Mouse (Mus musculus): ENCODE results near the gene Adcy1. TPM values are rescaled to one million over a fixed set of nuclear protein-coding genes. Genes with fewer than 3 reads are reported as not detected.

The Adcy1 gene
- polyA plus RNA-seq, 1 experiment from 2014 or later: 2.5 TPM

DNA sequence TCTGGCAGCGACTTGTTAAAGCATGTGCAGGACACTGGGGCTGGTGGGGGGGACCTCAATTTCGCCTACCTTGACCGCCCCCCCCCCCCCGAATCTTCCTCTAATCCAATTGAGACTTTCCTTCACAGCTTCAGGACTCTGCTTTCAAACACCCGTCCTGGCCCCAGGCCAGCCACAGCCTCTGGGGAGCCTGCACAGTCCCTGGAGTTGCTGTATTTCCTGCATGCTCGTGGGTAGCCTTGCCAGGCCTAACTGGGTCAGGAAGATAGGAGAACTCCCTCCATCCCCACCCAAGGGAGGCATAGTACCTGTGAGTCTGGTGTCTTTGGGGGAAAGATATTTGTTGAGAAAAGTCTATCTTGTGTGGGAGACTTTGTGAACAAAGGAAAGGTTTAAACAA, 50.4 kb downstream of the Adcy1 start:
- H3K4me2 ChIP-seq (replicated peaks): no peak overlapping the region
- H3K27me3 ChIP-seq: no peaks in the 10 kb centered on the region
- no peak for ATAC-seq (ENCODE audit: low FRiP score, low read depth)
- H3K36me3 ChIP-seq: no peaks in the 10 kb centered on the region
- no peak overlapping the region for H3K9ac ChIP-seq (replicated peaks)
- H3K4me3 ChIP-seq: no peak overlapping the region
- peaks cover 4% of the 10 kb centered on the region; the same call in 1 of the 2 replicates for H3K4me1 ChIP-seq
- H3K27ac ChIP-seq (replicated peaks): no peak overlapping the region
- WGBS: 63% methylated on average over 5 of the region's 6 CpGs
- no peaks in the 10 kb centered on the region for H3K9me3 ChIP-seq

DNA sequence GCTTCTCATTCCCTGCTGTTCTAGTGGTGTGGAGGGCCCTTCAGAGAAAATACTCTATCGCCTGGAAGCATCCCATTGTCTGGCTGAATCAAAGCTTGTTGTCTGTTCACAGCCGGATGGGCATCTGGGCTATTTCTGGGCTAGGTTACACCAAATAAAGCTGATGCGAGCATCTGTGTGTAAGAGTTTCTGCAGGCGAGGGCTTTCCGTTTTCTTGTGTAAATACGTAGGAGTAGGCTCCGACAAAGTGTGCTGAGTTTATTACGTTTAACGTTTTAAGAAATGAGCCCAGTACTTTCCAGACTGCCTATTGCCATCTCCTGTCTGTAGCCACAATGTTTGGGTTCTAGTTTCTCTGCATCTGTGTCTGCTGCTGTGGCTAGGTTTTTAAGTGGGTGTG, 51.0 kb downstream of the Adcy1 start:
- no peak overlapping the region for H3K27ac ChIP-seq (replicated peaks)
- no peak overlapping the region for H3K9ac ChIP-seq (replicated peaks)
- no peak overlapping the region for H3K4me2 ChIP-seq (replicated peaks)
- H3K27me3 ChIP-seq: no peaks in the 10 kb centered on the region
- H3K36me3 ChIP-seq: no peaks in the 10 kb centered on the region
- no peak overlapping the region for H3K4me3 ChIP-seq
- H3K4me1 ChIP-seq: peaks cover 4% of the 10 kb centered on the region; the same call in 1 of the 2 replicates
- no peak for ATAC-seq (ENCODE audit: low FRiP score, low read depth)
- H3K9me3 ChIP-seq: no peaks in the 10 kb centered on the region
- WGBS: 71% methylated on average over 9 of the region's 9 CpGs

DNA sequence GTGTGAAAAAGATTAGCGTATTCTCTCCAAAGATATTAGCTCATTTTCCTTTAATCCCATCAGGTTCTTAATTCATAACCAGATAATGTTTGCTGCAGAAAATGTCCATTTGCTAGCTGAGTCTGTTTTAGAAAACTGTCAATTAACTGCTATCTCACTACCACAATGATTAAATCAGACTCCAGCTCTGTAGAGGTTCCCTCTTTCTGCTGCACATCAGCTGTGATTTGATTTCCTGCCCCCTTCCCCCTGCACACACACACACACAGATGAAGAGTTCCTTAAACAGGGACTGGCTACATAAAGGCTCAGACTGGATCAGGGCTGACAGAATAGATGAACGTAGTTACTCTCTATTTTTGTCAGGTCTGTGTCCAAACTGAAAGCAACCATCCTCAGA, 53.4 kb downstream of the Adcy1 start:
- WGBS: 74% methylated on average over 2 of the region's 2 CpGs
- Histone ChIP-seq H3K9me3 (no peaks in the 10 kb centered on the region), H3K27ac (replicated peaks) (no peak overlapping the region), H3K9ac (replicated peaks) (no peak overlapping the region), H3K4me1 (peaks cover 4% of the 10 kb centered on the region; the same call in 1 of the 2 replicates), H3K27me3 (no peaks in the 10 kb centered on the region), H3K36me3 (no peaks in the 10 kb centered on the region), H3K4me2 (replicated peaks) (no peak overlapping the region), H3K4me3 (no peak overlapping the region)
- ATAC-seq (ENCODE audit: low FRiP score, low read depth): no peak

DNA sequence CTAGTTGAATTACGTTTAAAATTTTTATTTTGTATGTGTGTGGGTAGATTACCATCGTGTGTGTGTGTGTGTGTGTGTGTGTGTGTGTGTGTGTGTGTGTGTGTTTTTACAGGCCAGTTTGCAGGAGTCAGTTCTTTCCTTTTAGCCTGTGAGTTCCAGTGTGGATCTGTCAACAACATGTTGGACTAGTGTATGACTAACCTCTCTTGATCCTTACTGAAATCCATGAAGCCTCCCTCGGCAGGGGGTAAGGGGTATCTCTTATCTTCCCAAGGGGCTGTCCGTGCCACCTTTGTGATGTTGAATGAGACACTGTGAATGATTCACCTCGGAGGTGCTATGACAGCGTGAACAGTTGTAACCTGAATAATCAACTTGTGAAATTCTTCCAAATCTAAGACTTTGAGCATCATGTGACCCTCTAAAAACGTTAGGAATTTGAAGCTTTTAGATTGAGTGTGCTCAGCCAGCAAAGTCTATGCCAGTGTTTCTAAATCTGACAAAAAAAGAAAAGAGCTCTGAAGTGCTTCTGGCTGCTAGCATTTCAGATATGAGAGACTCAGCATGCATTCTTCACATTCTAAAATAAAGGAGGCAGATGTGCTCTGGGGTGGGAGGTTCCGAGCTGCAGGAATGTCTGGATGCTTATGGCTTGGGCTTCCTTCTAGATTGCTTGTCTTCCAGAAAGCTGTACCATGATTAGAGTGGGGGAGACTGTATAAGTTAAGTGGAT, 66.2 kb downstream of the Adcy1 start:
- Histone ChIP-seq H3K27me3 (no peaks in the 10 kb centered on the region), H3K4me1 (no peaks in the 10 kb centered on the region), H3K27ac (replicated peaks) (no peak overlapping the region), H3K4me3 (no peak overlapping the region), H3K9me3 (no peaks in the 10 kb centered on the region), H3K4me2 (replicated peaks) (no peak overlapping the region), H3K9ac (replicated peaks) (no peak overlapping the region), H3K36me3 (no peaks in the 10 kb centered on the region)
- 73% methylated on average over 8 of the region's 8 CpGs for WGBS
- no peak for ATAC-seq (ENCODE audit: low FRiP score, low read depth)

DNA sequence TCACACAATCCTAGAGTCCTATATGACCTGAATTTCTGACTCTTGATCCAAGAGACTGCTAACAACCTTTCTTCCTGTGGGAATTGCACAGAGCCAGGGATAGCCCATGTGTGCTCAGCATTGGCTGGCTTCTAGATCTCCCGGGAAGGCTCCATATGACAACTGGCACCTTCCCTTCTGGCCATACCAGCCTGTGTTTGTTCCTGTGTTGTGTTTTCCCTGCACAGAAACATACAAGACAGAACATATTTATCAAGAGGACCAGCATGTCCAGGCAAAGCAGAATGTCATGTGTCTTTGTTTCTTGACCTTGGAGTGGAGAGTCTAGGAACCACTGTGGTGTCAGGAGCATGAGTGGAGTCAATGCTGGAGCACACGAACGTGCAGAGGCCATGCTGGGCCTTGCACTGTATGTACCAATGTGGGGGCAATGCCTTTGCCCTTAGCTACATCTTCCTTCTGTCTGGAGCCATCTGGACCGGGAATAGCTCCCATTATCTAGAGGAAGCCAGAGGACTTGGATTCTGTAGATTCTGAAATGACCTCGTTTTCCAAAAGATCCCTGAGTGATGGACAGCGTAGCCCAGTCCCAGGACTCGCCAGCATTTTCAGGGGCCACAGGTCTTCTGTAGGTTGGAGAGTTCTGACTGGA, 69.6 kb downstream of the Adcy1 start:
- Histone ChIP-seq H3K4me2 (replicated peaks) (no peak overlapping the region), H3K9me3 (no peaks in the 10 kb centered on the region), H3K27ac (replicated peaks) (no peak overlapping the region), H3K4me1 (no peaks in the 10 kb centered on the region), H3K4me3 (no peak overlapping the region), H3K36me3 (no peaks in the 10 kb centered on the region), H3K9ac (replicated peaks) (no peak overlapping the region), H3K27me3 (no peaks in the 10 kb centered on the region)
- ATAC-seq (ENCODE audit: low FRiP score, low read depth): no peak
- 93% methylated on average over 7 of the region's 7 CpGs for WGBS

DNA sequence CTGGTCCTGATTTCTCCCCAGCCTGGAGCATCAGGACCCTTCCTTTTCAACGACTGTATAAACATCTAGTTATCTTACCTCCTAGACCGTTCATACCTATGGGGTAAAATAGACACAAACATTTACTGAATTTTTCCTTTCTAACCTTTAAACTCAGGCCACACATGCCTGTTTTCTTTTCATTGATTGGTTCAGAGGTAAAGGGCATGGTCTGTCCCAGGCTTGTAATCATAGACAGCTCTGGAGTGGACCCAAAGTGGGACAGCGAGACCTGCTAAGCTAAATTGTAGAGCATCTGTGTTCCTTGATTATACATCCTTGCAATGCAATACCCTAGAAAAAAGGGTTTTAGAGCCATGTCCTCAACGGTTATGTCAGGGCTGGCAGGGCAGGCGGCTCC, 70.4 kb downstream of the Adcy1 start:
- no peak overlapping the region for H3K4me3 ChIP-seq
- H3K36me3 ChIP-seq: no peaks in the 10 kb centered on the region
- H3K9me3 ChIP-seq: no peaks in the 10 kb centered on the region
- no peaks in the 10 kb centered on the region for H3K4me1 ChIP-seq
- H3K27me3 ChIP-seq: no peaks in the 10 kb centered on the region
- no peak overlapping the region for H3K9ac ChIP-seq (replicated peaks)
- H3K4me2 ChIP-seq (replicated peaks): no peak overlapping the region
- ATAC-seq (ENCODE audit: low FRiP score, low read depth): no peak
- H3K27ac ChIP-seq (replicated peaks): no peak overlapping the region
- 84% methylated on average over 5 of the region's 5 CpGs for WGBS

DNA sequence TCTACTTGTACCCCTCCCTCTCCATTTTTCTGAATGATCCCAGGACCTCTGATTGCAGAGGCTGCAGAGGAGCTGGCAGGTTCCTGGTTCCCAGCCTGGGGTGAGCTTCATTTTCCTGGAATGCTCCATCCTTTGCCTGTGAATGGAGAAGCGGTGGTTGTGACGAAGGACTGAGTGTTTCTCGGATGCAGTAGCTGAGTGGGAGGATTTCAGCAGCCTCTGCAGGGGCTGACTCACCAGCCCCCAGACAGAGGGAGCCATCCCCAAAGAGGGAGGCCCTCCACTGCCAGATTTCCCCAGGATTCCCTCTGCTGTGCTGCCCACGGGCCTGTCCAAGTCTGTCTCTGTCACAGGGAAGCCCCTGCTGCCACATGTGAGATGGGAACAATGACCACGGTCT, 71.0 kb downstream of the Adcy1 start:
- Histone ChIP-seq H3K9me3 (no peaks in the 10 kb centered on the region), H3K4me3 (no peak overlapping the region), H3K27ac (replicated peaks) (no peak overlapping the region), H3K27me3 (no peaks in the 10 kb centered on the region), H3K4me1 (no peaks in the 10 kb centered on the region), H3K36me3 (no peaks in the 10 kb centered on the region), H3K9ac (replicated peaks) (no peak overlapping the region), H3K4me2 (replicated peaks) (no peak overlapping the region)
- ATAC-seq (ENCODE audit: low FRiP score, low read depth): no peak
- WGBS: 91% methylated on average over 5 of the region's 5 CpGs

DNA sequence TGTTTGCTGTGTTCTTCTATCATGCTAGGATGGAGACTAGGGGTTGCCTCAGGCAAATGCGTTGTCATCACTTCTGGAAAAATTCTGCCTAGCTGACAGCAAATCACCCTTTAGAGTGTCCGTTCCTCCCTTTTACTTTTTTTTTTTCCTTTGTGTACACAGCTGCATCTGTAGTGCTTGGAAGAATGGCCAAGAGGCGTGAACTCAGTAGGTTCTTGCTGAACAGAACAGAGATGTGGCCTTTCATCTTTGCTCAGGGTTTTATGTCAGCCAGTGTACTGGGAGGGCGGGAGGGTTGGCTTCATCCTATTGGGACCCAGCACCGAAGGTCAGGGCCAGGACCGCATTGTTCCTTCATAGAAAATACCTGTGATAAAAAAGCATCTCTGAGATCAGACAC, 72.0 kb downstream of the Adcy1 start:
- 66% methylated on average over 6 of the region's 6 CpGs for WGBS
- no peak overlapping the region for H3K27ac ChIP-seq (replicated peaks)
- H3K4me3 ChIP-seq: no peak overlapping the region
- ATAC-seq (ENCODE audit: low FRiP score, low read depth): no peak
- no peaks in the 10 kb centered on the region for H3K27me3 ChIP-seq
- no peaks in the 10 kb centered on the region for H3K36me3 ChIP-seq
- no peaks in the 10 kb centered on the region for H3K4me1 ChIP-seq
- H3K9ac ChIP-seq (replicated peaks): no peak overlapping the region
- H3K9me3 ChIP-seq: no peaks in the 10 kb centered on the region
- no peak overlapping the region for H3K4me2 ChIP-seq (replicated peaks)

DNA sequence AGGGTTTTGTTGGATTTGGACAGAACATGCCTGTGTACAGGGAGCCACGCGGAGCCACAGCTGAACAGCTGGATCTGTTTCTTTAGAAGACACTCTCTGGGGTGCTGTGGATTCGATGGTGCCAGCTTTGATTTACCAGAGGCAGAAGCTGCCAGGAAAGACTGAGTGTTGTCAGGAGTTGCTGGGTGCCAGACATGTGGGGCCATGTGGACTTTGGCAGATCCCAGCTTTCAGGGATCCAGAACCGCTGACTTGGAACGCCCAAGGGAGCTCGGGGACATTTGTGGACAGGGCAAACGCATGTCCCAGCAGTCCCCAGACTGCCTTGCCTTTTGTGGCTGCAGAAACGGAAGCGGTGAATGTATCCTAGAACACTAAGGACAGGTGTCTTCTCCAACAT, 72.5 kb downstream of the Adcy1 start:
- Histone ChIP-seq H3K4me3 (no peak overlapping the region), H3K9ac (replicated peaks) (no peak overlapping the region), H3K9me3 (no peaks in the 10 kb centered on the region), H3K4me2 (replicated peaks) (no peak overlapping the region), H3K27me3 (no peaks in the 10 kb centered on the region), H3K4me1 (no peaks in the 10 kb centered on the region), H3K36me3 (no peaks in the 10 kb centered on the region), H3K27ac (replicated peaks) (no peak overlapping the region)
- WGBS: 88% methylated on average over 9 of the region's 9 CpGs
- ATAC-seq (ENCODE audit: low FRiP score, low read depth): no peak

DNA sequence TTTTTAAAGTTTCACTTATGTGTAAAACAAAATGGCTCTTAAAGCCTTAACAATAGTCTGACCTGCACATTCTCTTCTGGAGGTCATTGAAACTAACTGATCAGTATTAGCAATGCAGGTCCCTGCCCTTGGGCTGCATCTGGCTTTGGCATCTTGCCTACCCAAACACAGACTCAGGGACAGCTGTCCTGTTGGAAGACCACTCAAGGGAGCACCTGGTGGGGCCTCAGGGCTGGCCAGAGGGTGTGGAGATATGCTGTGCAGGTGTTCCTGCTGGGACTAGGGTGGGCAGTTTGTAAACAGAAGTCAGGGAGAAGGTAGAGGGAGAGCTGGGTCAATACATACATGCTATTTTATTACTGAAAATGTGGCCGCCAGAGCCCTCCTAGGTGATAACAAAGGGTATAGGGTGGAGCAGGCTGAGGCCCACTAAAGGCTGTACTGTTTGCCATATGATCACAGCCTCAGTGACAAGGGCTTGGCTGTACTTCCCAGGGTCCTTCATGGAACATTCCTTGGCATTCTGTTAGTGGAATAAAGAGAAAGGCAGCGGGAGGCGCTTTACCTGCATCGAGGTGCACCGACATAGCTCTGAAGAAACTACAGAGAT, 73.1 kb downstream of the Adcy1 start:
- no peak overlapping the region for H3K4me3 ChIP-seq
- ATAC-seq (ENCODE audit: low FRiP score, low read depth): no peak
- H3K9ac ChIP-seq (replicated peaks): no peak overlapping the region
- no peak overlapping the region for H3K27ac ChIP-seq (replicated peaks)
- no peak overlapping the region for H3K4me2 ChIP-seq (replicated peaks)
- no peaks in the 10 kb centered on the region for H3K9me3 ChIP-seq
- no peaks in the 10 kb centered on the region for H3K4me1 ChIP-seq
- 95% methylated on average over 5 of the region's 5 CpGs for WGBS
- no peaks in the 10 kb centered on the region for H3K27me3 ChIP-seq
- H3K36me3 ChIP-seq: no peaks in the 10 kb centered on the region

DNA sequence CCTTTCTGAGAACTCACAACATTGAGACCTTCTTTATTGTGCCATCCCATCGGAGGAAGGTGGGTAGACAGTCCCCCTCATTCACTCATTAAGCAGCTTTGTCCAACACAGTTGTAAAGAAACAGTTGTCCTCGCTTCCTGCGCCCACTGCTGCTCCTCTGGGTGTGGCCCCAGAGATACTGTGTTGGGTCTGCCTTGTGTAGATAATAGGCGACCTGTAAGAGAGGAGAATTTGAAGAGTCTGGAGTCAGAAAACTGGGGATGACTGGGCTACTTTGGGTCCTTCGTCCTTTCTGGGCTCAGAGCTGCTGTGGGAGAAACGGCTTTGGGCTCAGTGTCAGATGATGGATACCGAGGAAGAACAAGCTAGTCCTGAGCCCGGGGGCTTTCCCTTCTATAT, 75.1 kb downstream of the Adcy1 start:
- Histone ChIP-seq H3K27ac (replicated peaks) (no peak overlapping the region), H3K9ac (replicated peaks) (no peak overlapping the region)

DNA sequence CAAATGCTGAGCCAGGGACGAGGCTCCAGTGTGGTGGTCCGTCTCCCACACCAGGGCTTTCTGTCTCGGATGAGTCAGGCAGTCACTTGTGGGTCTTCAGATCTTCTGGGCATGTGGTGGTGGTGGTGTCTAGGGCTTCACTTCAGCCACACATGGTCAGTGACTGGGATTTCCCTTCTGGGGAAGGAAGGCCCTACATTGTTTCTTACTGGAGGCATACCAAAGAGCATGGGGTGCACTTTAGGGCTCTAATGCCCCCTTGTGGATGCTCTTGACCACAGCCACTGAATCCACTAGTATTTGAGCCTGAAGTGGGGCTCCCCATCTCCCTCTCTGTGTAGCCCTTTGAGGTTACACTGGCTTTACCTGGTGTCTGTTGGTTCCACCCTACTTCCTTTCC, 77.2 kb downstream of the Adcy1 start:
- no peak overlapping the region for H3K4me2 ChIP-seq (replicated peaks)
- WGBS: 87% methylated on average over 3 of the region's 3 CpGs
- H3K9ac ChIP-seq (replicated peaks): no peak overlapping the region
- no peak overlapping the region for H3K4me3 ChIP-seq
- no peak for ATAC-seq (ENCODE audit: low FRiP score, low read depth)
- H3K27me3 ChIP-seq: no peaks in the 10 kb centered on the region
- H3K4me1 ChIP-seq: no peaks in the 10 kb centered on the region
- no peaks in the 10 kb centered on the region for H3K36me3 ChIP-seq
- no peaks in the 10 kb centered on the region for H3K9me3 ChIP-seq
- no peak overlapping the region for H3K27ac ChIP-seq (replicated peaks)

More for the DNA sequence above, 75.1 kb downstream of the Adcy1 start:
- no peaks in the 10 kb centered on the region for H3K9me3 ChIP-seq
- no peak overlapping the region for H3K4me3 ChIP-seq
- ATAC-seq (ENCODE audit: low FRiP score, low read depth): no peak
- WGBS: 92% methylated on average over 8 of the region's 8 CpGs
- H3K36me3 ChIP-seq: no peaks in the 10 kb centered on the region
- no peak overlapping the region for H3K4me2 ChIP-seq (replicated peaks)
- no peaks in the 10 kb centered on the region for H3K27me3 ChIP-seq
- H3K4me1 ChIP-seq: no peaks in the 10 kb centered on the region

Data from midbrain, embryonic 12.5 days (tissue).